8 mouse cellular contexts compared by ENCODE assay signal in the genomic region with DNA sequence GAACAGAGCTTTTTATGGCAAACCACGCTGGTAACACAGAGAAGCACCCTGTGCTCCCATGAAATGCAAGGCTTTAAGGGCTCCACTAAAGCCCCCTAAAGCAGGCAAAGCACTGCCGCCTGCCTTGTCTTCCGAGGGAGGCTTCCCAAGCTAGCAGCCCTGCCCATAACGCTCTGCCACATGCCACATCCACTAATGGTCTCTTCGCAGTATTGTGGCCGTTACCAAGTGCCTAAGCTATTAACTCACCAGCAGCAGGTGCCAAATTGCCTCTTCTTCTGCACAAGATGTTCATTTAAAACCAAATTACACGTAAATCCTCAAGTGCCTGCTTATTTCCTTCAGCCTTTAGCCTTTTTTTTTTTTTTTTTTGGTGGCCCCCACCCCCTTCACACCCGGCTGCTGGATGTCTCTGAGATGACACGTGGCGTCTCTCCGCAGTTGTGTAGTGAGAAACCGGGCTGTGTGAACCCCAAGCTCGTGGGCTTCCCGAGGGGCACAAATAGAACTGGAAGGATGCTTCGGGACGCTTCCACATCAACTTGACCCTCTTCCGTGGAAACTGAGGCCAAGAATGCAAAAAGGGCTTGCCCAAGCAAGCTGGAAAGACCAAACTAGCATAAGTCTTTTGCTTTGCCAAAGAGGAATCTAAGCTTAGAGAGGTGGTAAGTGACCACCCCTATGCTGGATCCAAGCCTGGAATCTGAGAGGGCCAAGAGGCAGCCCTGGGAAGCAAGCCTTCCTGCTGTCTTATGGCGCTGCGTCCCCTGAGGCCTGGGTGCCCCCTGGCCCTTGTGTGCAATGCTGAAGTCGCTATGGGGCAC.
DNase-seq lines count a peak whose midpoint lies in the region; ATAC-seq and TF ChIP-seq lines count a peak whose summit lies in the region.

No protein-coding gene starts in this region.

- peak overlapping the region; percentile 45; the same call in 1 of the 2 replicates for H3K9ac ChIP-seq in forebrain, embryonic 12.5 days
- H3K9ac ChIP-seq in liver, embryonic 12.5 days: peak overlapping the region; percentile 80
- peak overlapping the region; percentile 71 for H3K9ac ChIP-seq in stomach, embryonic 16.5 days (ENCODE audit: low read length)

- peak overlapping the region; percentile 74 for H3K4me2 ChIP-seq in forebrain, embryonic 12.5 days
- H3K4me2 ChIP-seq in liver, embryonic 12.5 days: peak overlapping the region; percentile 96
- peak overlapping the region; percentile 70 for H3K4me2 ChIP-seq in stomach, embryonic 16.5 days (ENCODE audit: low read depth, low read length)

- H3K36me3 ChIP-seq in erythroblast, embryonic 14.5 days (ENCODE audit: control insufficient read depth): no peaks in the 10 kb centered on the region
- no peaks in the 10 kb centered on the region for H3K36me3 ChIP-seq in C2C12 (ENCODE audit: control insufficient read depth, insufficient read depth)
- H3K36me3 ChIP-seq in forebrain, embryonic 12.5 days (replicated peaks): no peaks in the 10 kb centered on the region
- no peaks in the 10 kb centered on the region for H3K36me3 ChIP-seq in liver, embryonic 12.5 days
- no peaks in the 10 kb centered on the region for H3K36me3 ChIP-seq in stomach, embryonic 16.5 days (ENCODE audit: control insufficient read depth, insufficient read depth, low read length)

- peaks cover 70% of the 10 kb centered on the region for H3K4me1 ChIP-seq in erythroblast, embryonic 14.5 days (ENCODE audit: control insufficient read depth)
- H3K4me1 ChIP-seq in forebrain, embryonic 12.5 days: peaks cover 41% of the 10 kb centered on the region
- peaks cover 71% of the 10 kb centered on the region for H3K4me1 ChIP-seq in liver, embryonic 12.5 days
- peaks cover 43% of the 10 kb centered on the region for H3K4me1 ChIP-seq in stomach, embryonic 16.5 days (ENCODE audit: control insufficient read depth, insufficient read depth, low read length)

- peak overlapping the region; percentile 36 for H3ac ChIP-seq in C2C12 (ENCODE audit: control insufficient read depth, insufficient read length, low read depth)

- ATAC-seq in erythroblast, adult 5-6 weeks (replicated peaks; ENCODE audit: low FRiP score, poor library complexity, severe bottlenecking): no peak
- peak; percentile 44; the same call in 1 of the 2 replicates for ATAC-seq in forebrain, embryonic 12.5 days (ENCODE audit: low FRiP score)
- no peak for ATAC-seq in liver, embryonic 12.5 days
- ATAC-seq in stomach, embryonic 16.5 days (ENCODE audit: insufficient read depth, low FRiP score): no peak
- ATAC-seq in erythroid progenitor cell, adult 5-6 weeks (replicated peaks; ENCODE audit: low FRiP score, poor library complexity, severe bottlenecking): no peak

- H3K27ac ChIP-seq in forebrain, embryonic 12.5 days: peak overlapping the region; percentile 91
- peak overlapping the region; percentile 87 for H3K27ac ChIP-seq in liver, embryonic 12.5 days
- peak overlapping the region; percentile 96 for H3K27ac ChIP-seq in stomach, embryonic 16.5 days (ENCODE audit: low read length)

- peak overlapping the region; percentile 75 for H3K4me3 ChIP-seq in erythroblast, embryonic 14.5 days (replicated peaks)
- H3K4me3 ChIP-seq in C2C12 (ENCODE audit: insufficient read depth, poor library complexity, severe bottlenecking): peak overlapping the region; percentile 6
- peak overlapping the region; percentile 47 for H3K4me3 ChIP-seq in forebrain, embryonic 12.5 days (replicated peaks)
- H3K4me3 ChIP-seq in liver, embryonic 12.5 days: peak overlapping the region; percentile 67
- H3K4me3 ChIP-seq in stomach, embryonic 16.5 days (replicated peaks; ENCODE audit: low read length): peak overlapping the region; percentile 41

- DNase-seq in layer of hippocampus, postnatal 14 days (ENCODE audit: low spot score in 2 of 2): no peak

- 17% methylated on average over 20 of the region's 20 CpGs for WGBS in forebrain, embryonic 12.5 days
- 65% methylated on average over 20 of the region's 20 CpGs for WGBS in liver, embryonic 12.5 days (ENCODE audit: insufficient replicate concordance)
- 51% methylated on average over 20 of the region's 20 CpGs for WGBS in stomach, embryonic 16.5 days

- no peak for TF ChIP-seq CTCF in C2C12 (IDR thresholded peaks at IDR 0.05; ENCODE audit: control insufficient read depth, insufficient read depth, insufficient read length)

- no peaks in the 10 kb centered on the region for H3K27me3 ChIP-seq in erythroblast, embryonic 14.5 days (ENCODE audit: control insufficient read depth)
- H3K27me3 ChIP-seq in C2C12 (ENCODE audit: control insufficient read depth, insufficient read depth, insufficient read length): no peaks in the 10 kb centered on the region
- H3K27me3 ChIP-seq in forebrain, embryonic 12.5 days: no peaks in the 10 kb centered on the region
- H3K27me3 ChIP-seq in liver, embryonic 12.5 days (replicated peaks): no peaks in the 10 kb centered on the region
- H3K27me3 ChIP-seq in stomach, embryonic 16.5 days (ENCODE audit: control insufficient read depth, insufficient read depth, low read length): no peaks in the 10 kb centered on the region

- no peaks in the 10 kb centered on the region for H3K79me2 ChIP-seq in C2C12 (ENCODE audit: control insufficient read depth, insufficient read depth)

- H3K79me3 ChIP-seq in C2C12 (ENCODE audit: low read depth): no peaks in the 10 kb centered on the region

- no peaks in the 10 kb centered on the region for H3K9me3 ChIP-seq in erythroblast, embryonic 14.5 days (ENCODE audit: control insufficient read depth, low read length)
- H3K9me3 ChIP-seq in forebrain, embryonic 12.5 days: no peaks in the 10 kb centered on the region
- H3K9me3 ChIP-seq in liver, embryonic 12.5 days (replicated peaks): no peaks in the 10 kb centered on the region
- H3K9me3 ChIP-seq in stomach, embryonic 16.5 days (replicated peaks; ENCODE audit: control insufficient read depth, low read length): no peaks in the 10 kb centered on the region

TF ChIP-seq in C2C12, 6 proteins besides CTCF, POLR2A, EP300 and RAD21:
- peak; percentile 47 for TF ChIP-seq MAX (IDR thresholded peaks at IDR 0.05)
- no peak for TF ChIP-seq CEBPB (IDR thresholded peaks at IDR 0.05; ENCODE audit: low read depth)
- TF ChIP-seq MYOG (IDR thresholded peaks at IDR 0.05; ENCODE audit: control insufficient read depth, extremely low read depth, insufficient read length): no peak
- TF ChIP-seq FOSL1 (IDR thresholded peaks at IDR 0.05; ENCODE audit: insufficient read depth, low read length, poor library complexity, severe bottlenecking): no peak
- peak; percentile 90 for TF ChIP-seq MYOD1 (IDR thresholded peaks at IDR 0.05; ENCODE audit: control insufficient read depth, insufficient read length, low read depth)
- no peak for TF ChIP-seq USF1 (IDR thresholded peaks at IDR 0.05; ENCODE audit: low read depth)
TF ChIP-seq in C2C12: peak in this region for 2.

Comparison
In these comparisons a context has a peak if more than half of its experiments do, and no peak if none do; other contexts are left out.
1. H3K4me3 ChIP-seq: peak in every context shown above with its lines; median percentile 75 in erythroblast, embryonic 14.5 days; 67 in liver, embryonic 12.5 days; 47 in forebrain, embryonic 12.5 days; 41 in stomach, embryonic 16.5 days; 6 in C2C12.